Mouse (Mus musculus) hindbrain, embryonic 12.5 days (tissue): ENCODE results near the gene Fam214a. TPM values are rescaled to one million over a fixed set of nuclear protein-coding genes. Genes with fewer than 3 reads are reported as not detected.
A peak's percentile ranks its signal among the peaks of the same experiment; 100 is the strongest.

Experiments used
- ATAC-seq: fragments of 200-750 bp; cut with Nextera tagmentation; 2 replicates; pipeline ENCODE4 v1.8.0; 2017; ENCODE audit warnings: moderate TSS enrichment; ENCODE audit not compliant: low FRiP score
- H3K27ac ChIP-seq: fragments of 300-500 bp; sonication (generic); 2 replicates; pipeline ENCODE4 v1.5.1; 2016; ENCODE audit warnings: mild to moderate bottlenecking
- H3K27me3 ChIP-seq: fragments of 300-500 bp; sonication (generic); 2 replicates; pipeline ENCODE4 v1.6.1; 2016; ENCODE audit warnings: mild to moderate bottlenecking
- H3K36me3 ChIP-seq: fragments of 300-500 bp; sonication (generic); 2 replicates; pipeline ENCODE4 v1.6.1; 2016; ENCODE audit warnings: mild to moderate bottlenecking
- H3K4me1 ChIP-seq: fragments of 300-500 bp; sonication (generic); 2 replicates; pipeline ENCODE4 v1.6.1; 2016
- H3K4me2 ChIP-seq: fragments of 300-500 bp; sonication (generic); replicated peaks from 2 replicates; pipeline ENCODE4 v1.6.1; 2016; ENCODE audit warnings: mild to moderate bottlenecking
- H3K4me3 ChIP-seq: fragments of 300-500 bp; sonication (generic); 2 replicates; pipeline ENCODE4 v1.5.1; 2016; ENCODE audit warnings: mild to moderate bottlenecking
- H3K9ac ChIP-seq: fragments of 300-500 bp; sonication (generic); 2 replicates; pipeline ENCODE4 v1.6.1; 2016; ENCODE audit warnings: mild to moderate bottlenecking, moderate library complexity
- H3K9me3 ChIP-seq: fragments of 300-500 bp; sonication (generic); replicated peaks from 2 replicates; pipeline ENCODE4 v1.6.1; 2016; ENCODE audit warnings: mild to moderate bottlenecking
- WGBS: fragments of 180-500 bp; shearing (Covaris S2); methylation state at CpG from one replicate; pipeline ENCODE4 v1.1.7; 2016; 5-methylcytosine and 5-hydroxymethylcytosine counted together
- polyA plus RNA-seq: library from polyadenylated mRNA; unstranded; fragments of >200 nt; fragmentation: Nextera tagmentation; extraction: Ambion mirVana; gene quantifications from 2 replicates; pipeline ENCODE4 v1.2.1, GENCODE M21; 2016

Fam214a gene
- polyA plus RNA-seq: 26.8 and 30.9 TPM in 2 replicates

- Histone ChIP-seq H3K36me3 (peaks cover 9% of the 10 kb centered on the region), H3K27me3 (no peaks in the 10 kb centered on the region), H3K4me2 (peak within 1 kb of the TSS; percentile 93), H3K9ac (peak within 1 kb of the TSS; percentile 94), H3K4me1 (peaks cover 15% of the 10 kb centered on the region), H3K27ac (peak within 1 kb of the TSS; percentile 96), H3K9me3 (no peaks in the 10 kb centered on the region), H3K4me3 (peak within 1 kb of the TSS; percentile 91)
- WGBS: under 1% methylated on average over 56 of the region's 59 CpGs
- ATAC-seq: peak; percentile 98
Observed at GRCm38 (mm10) chr9:74952756-74953247, at the start of gene Fam214a. Gene Fam214a (plus strand): TSS chr9:74952884.

- Histone ChIP-seq H3K4me2 (no peak overlapping the region), H3K27me3 (no peaks in the 10 kb centered on the region), H3K27ac (no peak overlapping the region), H3K9me3 (no peaks in the 10 kb centered on the region), H3K4me1 (no peaks in the 10 kb centered on the region), H3K9ac (no peak overlapping the region), H3K36me3 (no peaks in the 10 kb centered on the region), H3K4me3 (no peak overlapping the region)
- peak; percentile 52 for ATAC-seq
- 23% methylated on average over 7 of the region's 7 CpGs for WGBS
Observed at GRCm38 (mm10) chr9:74904866-74905508, 47.7 kb upstream of the Fam214a start.

GRCm38 (mm10) chr9:74906951-74907350 is 45.7 kb upstream of the Fam214a start:
- ATAC-seq: no peak
- H3K27ac ChIP-seq: no peak overlapping the region
- 59% methylated on average over 4 of the region's 4 CpGs for WGBS
- H3K36me3 ChIP-seq: no peaks in the 10 kb centered on the region
- no peak overlapping the region for H3K9ac ChIP-seq
- no peaks in the 10 kb centered on the region for H3K4me1 ChIP-seq
- H3K27me3 ChIP-seq: no peaks in the 10 kb centered on the region
- H3K9me3 ChIP-seq: no peaks in the 10 kb centered on the region
- H3K4me3 ChIP-seq: no peak overlapping the region
- H3K4me2 ChIP-seq: no peak overlapping the region

GRCm38 (mm10) chr9:74909245-74909644 is 43.4 kb upstream of the Fam214a start:
- H3K9ac ChIP-seq: no peak overlapping the region
- H3K4me3 ChIP-seq: no peak overlapping the region
- H3K27ac ChIP-seq: no peak overlapping the region
- 78% methylated on average over 15 of the region's 15 CpGs for WGBS
- H3K9me3 ChIP-seq: no peaks in the 10 kb centered on the region
- no peak for ATAC-seq
- no peaks in the 10 kb centered on the region for H3K27me3 ChIP-seq
- H3K4me2 ChIP-seq: no peak overlapping the region
- no peaks in the 10 kb centered on the region for H3K36me3 ChIP-seq
- H3K4me1 ChIP-seq: peaks cover 5% of the 10 kb centered on the region; the same call in 1 of the 2 replicates

GRCm38 (mm10) chr9:74910226-74910759 is 42.4 kb upstream of the Fam214a start:
- WGBS: 83% methylated on average over 6 of the region's 6 CpGs
- ATAC-seq: no peak
- H3K27me3 ChIP-seq: no peaks in the 10 kb centered on the region
- H3K4me2 ChIP-seq: no peak overlapping the region
- H3K9me3 ChIP-seq: no peaks in the 10 kb centered on the region
- no peak overlapping the region for H3K27ac ChIP-seq
- no peak overlapping the region for H3K9ac ChIP-seq
- no peaks in the 10 kb centered on the region for H3K36me3 ChIP-seq
- H3K4me1 ChIP-seq: peaks cover 5% of the 10 kb centered on the region; the same call in 1 of the 2 replicates
- H3K4me3 ChIP-seq: no peak overlapping the region

- Histone ChIP-seq H3K36me3 (no peaks in the 10 kb centered on the region), H3K27me3 (no peaks in the 10 kb centered on the region), H3K4me2 (no peak overlapping the region), H3K9ac (no peak overlapping the region), H3K4me3 (no peak overlapping the region), H3K27ac (no peak overlapping the region), H3K9me3 (no peaks in the 10 kb centered on the region), H3K4me1 (peaks cover 5% of the 10 kb centered on the region; the same call in 1 of the 2 replicates)
- 80% methylated on average over 4 of the region's 4 CpGs for WGBS
- ATAC-seq: no peak
Observed at GRCm38 (mm10) chr9:74911430-74911829, 41.3 kb upstream of the Fam214a start.

GRCm38 (mm10) chr9:74911919-74912318 is 40.8 kb upstream of the Fam214a start:
- Histone ChIP-seq H3K27me3 (no peaks in the 10 kb centered on the region), H3K9me3 (no peaks in the 10 kb centered on the region), H3K36me3 (no peaks in the 10 kb centered on the region), H3K4me1 (peaks cover 5% of the 10 kb centered on the region; the same call in 1 of the 2 replicates), H3K4me2 (no peak overlapping the region), H3K27ac (no peak overlapping the region), H3K4me3 (no peak overlapping the region), H3K9ac (no peak overlapping the region)
- ATAC-seq: no peak
- 62% methylated on average over 2 of the region's 2 CpGs for whole genome bisulfite sequencing

- Histone ChIP-seq H3K4me2 (no peak overlapping the region), H3K9me3 (0 out of 2 replicates have a peak, but pooled peaks cover 4% of the 10 kb centered on the region), H3K4me1 (peaks cover 5% of the 10 kb centered on the region; the same call in 1 of the 2 replicates), H3K4me3 (no peak overlapping the region), H3K27ac (no peak overlapping the region), H3K9ac (no peak overlapping the region), H3K36me3 (no peaks in the 10 kb centered on the region), H3K27me3 (no peaks in the 10 kb centered on the region)
- no peak for ATAC-seq
- WGBS: 68% methylated on average over 19 of the region's 19 CpGs
Observed at GRCm38 (mm10) chr9:74912619-74913376, 39.9 kb upstream of the Fam214a start.

- Histone ChIP-seq H3K4me3 (no peak overlapping the region), H3K36me3 (no peaks in the 10 kb centered on the region), H3K9ac (no peak overlapping the region), H3K4me1 (peaks cover 5% of the 10 kb centered on the region; the same call in 1 of the 2 replicates), H3K27me3 (no peaks in the 10 kb centered on the region), H3K27ac (no peak overlapping the region), H3K4me2 (no peak overlapping the region), H3K9me3 (0 out of 2 replicates have a peak, but pooled peaks cover 4% of the 10 kb centered on the region)
- 94% methylated on average over 3 of the region's 3 CpGs for WGBS
- no peak for ATAC-seq
Observed at GRCm38 (mm10) chr9:74915611-74916010, 37.1 kb upstream of the Fam214a start.

GRCm38 (mm10) chr9:74920450-74920849 is 32.2 kb upstream of the Fam214a start:
- no peaks in the 10 kb centered on the region for H3K36me3 ChIP-seq
- 96% methylated on average over 12 of the region's 12 CpGs for WGBS
- 0 out of 2 replicates have a peak, but pooled peaks cover 4% of the 10 kb centered on the region for H3K9me3 ChIP-seq
- no peak overlapping the region for H3K4me3 ChIP-seq
- H3K27me3 ChIP-seq: peaks cover 4% of the 10 kb centered on the region
- no peak overlapping the region for H3K27ac ChIP-seq
- H3K9ac ChIP-seq: no peak overlapping the region
- ATAC-seq: no peak
- peaks cover 11% of the 10 kb centered on the region for H3K4me1 ChIP-seq
- H3K4me2 ChIP-seq: no peak overlapping the region

GRCm38 (mm10) chr9:74921422-74921821 is 31.3 kb upstream of the Fam214a start:
- peaks cover 4% of the 10 kb centered on the region for H3K27me3 ChIP-seq
- H3K4me2 ChIP-seq: no peak overlapping the region
- 0 out of 2 replicates have a peak, but pooled peaks cover 4% of the 10 kb centered on the region for H3K9me3 ChIP-seq
- no peak overlapping the region for H3K27ac ChIP-seq
- 24% methylated on average over 1 of the region's 1 CpGs for WGBS
- peaks cover 14% of the 10 kb centered on the region for H3K4me1 ChIP-seq
- no peaks in the 10 kb centered on the region for H3K36me3 ChIP-seq
- no peak overlapping the region for H3K4me3 ChIP-seq
- H3K9ac ChIP-seq: no peak overlapping the region
- ATAC-seq: no peak

GRCm38 (mm10) chr9:74922884-74923283 is 29.8 kb upstream of the Fam214a start:
- H3K4me1 ChIP-seq: peaks cover 14% of the 10 kb centered on the region
- peaks cover 4% of the 10 kb centered on the region for H3K27me3 ChIP-seq
- H3K9me3 ChIP-seq: no peaks in the 10 kb centered on the region
- H3K4me2 ChIP-seq: no peak overlapping the region
- no peaks in the 10 kb centered on the region for H3K36me3 ChIP-seq
- H3K9ac ChIP-seq: no peak overlapping the region
- H3K4me3 ChIP-seq: no peak overlapping the region
- no peak for ATAC-seq
- WGBS: 63% methylated on average over 3 of the region's 3 CpGs
- H3K27ac ChIP-seq: no peak overlapping the region
